Comparison of ENCODE assay signal across 12 mouse cellular contexts in genomic region chr17:24282637-24283036, GRCm38 (mm10). TPM values are rescaled to one million over a fixed set of nuclear protein-coding genes. Genes with fewer than 3 reads are reported as not detected.
DNase-seq lines count a peak whose midpoint lies in the region; TF ChIP-seq lines count a peak whose summit lies in the region.
"Had no signal": no experiment of that assay in that cellular context is flagged by ENCODE, and none has a peak within 500 bp of the region (broad histone marks: within the 10 kb centered on the region; RNA-seq: fewer than 3 reads in every experiment).

No protein-coding gene starts in this region.

- H3K27ac ChIP-seq in bone marrow, adult 2 months (ENCODE audit: control insufficient read depth, insufficient read depth, low read depth, low read length, poor library complexity) = no peak overlapping the region
- H3K27ac ChIP-seq: embryonic facial prominence, embryonic 15.5 days; hindbrain, embryonic 13.5 days had no signal

- no peak for TF ChIP-seq POLR2A in lung, adult 2 months (IDR thresholded peaks at IDR 0.05; ENCODE audit: borderline replicate concordance, extremely low read depth, low read depth, low read length)
- no peak for TF ChIP-seq POLR2A in bone marrow, adult 2 months (IDR thresholded peaks at IDR 0.05; ENCODE audit: borderline replicate concordance, control insufficient read depth, low read depth, low read length)

- intact Hi-C loops in heart, postnatal 25 days (cut with DNase I) = no loop called here

- DNase-seq in heart, postnatal 4 days = peak; percentile 21
- DNase-seq in heart, adult 9 months (ENCODE audit: low spot score in 2 of 2) = no peak
- DNase-seq in lung, postnatal 10 days = peak; percentile 16
- no peak for DNase-seq in lung, adult 2 months
- DNase-seq in retina, postnatal 1 day = peak; percentile 10
- no peak for DNase-seq in left cerebral cortex, adult 9 months (ENCODE audit: low spot score in 2 of 2)
- DNase-seq in heart, postnatal 25 days (ENCODE audit: low spot score) = no peak
- DNase-seq: right cerebral cortex, postnatal 14 days had no signal

- H3K4me3 ChIP-seq in lung, adult 2 months (replicated peaks; ENCODE audit: extremely low read depth, low read depth, low read length) = no peak overlapping the region
- H3K4me3 ChIP-seq in bone marrow, adult 2 months (replicated peaks; ENCODE audit: control insufficient read depth, low read depth, low read length) = no peak overlapping the region
- H3K4me3 ChIP-seq: embryonic facial prominence, embryonic 15.5 days; hindbrain, embryonic 13.5 days; myocyte had no signal

- H3K4me1 ChIP-seq in lung, adult 2 months (ENCODE audit: control insufficient read depth, insufficient read depth, low read length) = no peaks in the 10 kb centered on the region
- no peaks in the 10 kb centered on the region for H3K4me1 ChIP-seq in bone marrow, adult 2 months (ENCODE audit: control insufficient read depth, insufficient read depth, low read length)
- H3K4me1 ChIP-seq: embryonic facial prominence, embryonic 15.5 days; hindbrain, embryonic 13.5 days had no signal

- TF ChIP-seq CTCF in lung, adult 2 months (IDR thresholded peaks at IDR 0.05; ENCODE audit: insufficient read depth, low read length) = no peak
- TF ChIP-seq CTCF in bone marrow, adult 2 months (IDR thresholded peaks at IDR 0.05; ENCODE audit: control insufficient read depth, insufficient read depth, low read length) = 0 out of 2 replicates have a peak, but pooled peaks have one; percentile 16

- 60% methylated on average over 4 of the region's 4 CpGs for WGBS in lung, adult 2 months
- WGBS in bone marrow, adult 2 months = 80% methylated on average over 4 of the region's 4 CpGs

RNA-seq across cellular contexts. Expression of gene Ccnf, which starts 31.4 kb away (rescaled TPM):
- 10 to 100 TPM; 18.1 to 20.1 TPM for total RNA-seq in heart, postnatal 4 days (2021)
- polyA plus RNA-seq in lung, adult 2 months (2012; rRNA removed) = 1.3 and 2.9 TPM in 2 replicates
- polyA plus RNA-seq in bone marrow, adult 2 months (2011; ENCODE audit: insufficient read depth, insufficient read length, low replicate concordance, missing spikeins) = 58.4 and 73.9 TPM in 2 replicates
- 1 to 10 TPM; 1.1 to 1.2 TPM for total RNA-seq in heart, postnatal 25 days (2021)

Comparison
In these comparisons a context has a peak if more than half of its experiments do, and no peak if none do; other contexts are left out.
1. DNase-seq: peak in heart, postnatal 4 days (single experiment), lung, postnatal 10 days (single experiment) and retina, postnatal 1 day (single experiment); none in heart, adult 9 months (0 of 2), lung, adult 2 months (single experiment), left cerebral cortex, adult 9 months (0 of 2) and heart, postnatal 25 days (single experiment).
2. RNA of gene Ccnf, which starts 31.4 kb away (total RNA-seq): 18.1 to 20.1 TPM in heart, postnatal 4 days; 1.1 to 1.2 TPM in heart, postnatal 25 days; every median in the first group is over 4 times any median in the second.